10 mouse cellular contexts compared by ENCODE assay signal in the genomic region with DNA sequence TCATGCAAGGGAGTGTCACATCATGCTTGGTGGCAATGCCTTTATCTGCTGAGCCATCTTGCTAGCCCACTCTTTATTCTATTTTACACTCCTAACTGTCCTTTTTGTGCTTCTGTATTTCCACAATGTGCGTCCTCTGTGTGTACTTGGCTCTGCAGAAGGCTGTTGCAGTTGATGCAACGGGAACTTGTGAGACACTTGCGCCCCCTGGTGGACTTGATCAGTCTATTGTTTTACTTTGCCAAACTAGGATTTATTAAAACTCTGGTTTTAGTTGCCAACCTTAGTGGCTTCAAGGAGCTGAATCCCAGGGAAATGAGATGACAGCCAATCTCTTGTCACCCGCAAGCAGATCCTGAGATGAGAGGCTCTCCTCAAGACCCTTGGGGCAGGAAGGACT. TPM values are rescaled to one million over a fixed set of nuclear protein-coding genes. Genes with fewer than 3 reads are reported as not detected.
DNase-seq lines count a peak whose midpoint lies in the region; ATAC-seq and TF ChIP-seq lines count a peak whose summit lies in the region.
"Had no signal": no experiment of that assay in that cellular context is flagged by ENCODE, and none has a peak within 500 bp of the region (broad histone marks: within the 10 kb centered on the region; RNA-seq: fewer than 3 reads in every experiment).

No protein-coding gene starts in this region.

- DNase-seq in kidney, adult 18-20 months = peak; percentile 83
- peak; percentile 65 for DNase-seq in adrenal gland, adult 8-10 months
- peak; percentile 72 for DNase-seq in embryo, embryonic 11.5 days (ENCODE audit: low read depth, low spot score)
- DNase-seq in hindbrain, postnatal 0 days (ENCODE audit: low spot score) = peak; percentile 90
- DNase-seq in liver = peak; percentile 90
- DNase-seq in ovary, postnatal 36 days (ENCODE audit: low spot score) = peak; percentile 70
- peak; percentile 84 for DNase-seq in thymus, postnatal 0 days (ENCODE audit: low spot score)

- no peak overlapping the region for H3K27ac ChIP-seq in kidney, embryonic 14.5 days (ENCODE audit: low read depth, low read length)
- H3K27ac ChIP-seq in hindbrain, postnatal 0 days = no peak overlapping the region

- H3K4me3 ChIP-seq in kidney, embryonic 14.5 days (ENCODE audit: low read length) = no peak overlapping the region
- H3K4me3 ChIP-seq in hindbrain, postnatal 0 days (ENCODE audit: low read length) = no peak overlapping the region

- H3K9ac ChIP-seq in kidney, embryonic 14.5 days (ENCODE audit: low read depth, low read length) = no peak overlapping the region
- H3K9ac ChIP-seq in hindbrain, postnatal 0 days (replicated peaks; ENCODE audit: low read length) = no peak overlapping the region

- H3K36me3 ChIP-seq in kidney, embryonic 14.5 days (ENCODE audit: control insufficient read depth, insufficient read depth, low read length) = no peaks in the 10 kb centered on the region
- H3K36me3 ChIP-seq in hindbrain, postnatal 0 days (ENCODE audit: insufficient read depth, low read length) = no peaks in the 10 kb centered on the region

- H3K4me2 ChIP-seq in kidney, embryonic 14.5 days (replicated peaks; ENCODE audit: low read depth, low read length) = no peak overlapping the region
- H3K4me2 ChIP-seq in hindbrain, postnatal 0 days (ENCODE audit: low read depth, low read length) = no peak overlapping the region

- H3K4me1 ChIP-seq in kidney, embryonic 14.5 days (ENCODE audit: control insufficient read depth, insufficient read depth, low read length) = no peaks in the 10 kb centered on the region
- no peaks in the 10 kb centered on the region for H3K4me1 ChIP-seq in hindbrain, postnatal 0 days (ENCODE audit: insufficient read depth, low read length)

- peak; percentile 80 for TF ChIP-seq CTCF in hindbrain, postnatal 0 days (IDR thresholded peaks at IDR 0.05; ENCODE audit: low read depth)

- H3K9me3 ChIP-seq in kidney, embryonic 14.5 days (ENCODE audit: control insufficient read depth, low read length) = no peaks in the 10 kb centered on the region
- H3K9me3 ChIP-seq in hindbrain, postnatal 0 days (ENCODE audit: low read length) = no peaks in the 10 kb centered on the region

- 16% methylated on average over 4 of the region's 4 CpGs for WGBS in kidney, embryonic 14.5 days
- 16% methylated on average over 4 of the region's 4 CpGs for WGBS in hindbrain, postnatal 0 days

- H3K27me3 ChIP-seq in kidney, embryonic 14.5 days (ENCODE audit: control insufficient read depth, insufficient read depth, low read length) = no peaks in the 10 kb centered on the region
- no peaks in the 10 kb centered on the region for H3K27me3 ChIP-seq in hindbrain, postnatal 0 days (ENCODE audit: insufficient read depth, low read length)

- ATAC-seq in kidney, embryonic 14.5 days (ENCODE audit: low FRiP score, low TSS enrichment) = no peak
- ATAC-seq in hindbrain, postnatal 0 days = no peak

RNA-seq across cellular contexts. Expression of a gene that starts 2.0 kb away (rescaled TPM):
- polyA plus RNA-seq in kidney, embryonic 14.5 days (2014; fragmentation: Nextera tagmentation; extraction: Ambion mirVana) = 1.4 and 5.3 TPM in 2 replicates
- total RNA-seq in adrenal gland, adult 8-10 months (2022) = 10 to 100 TPM; 45.4 to 79.1 (median 67.8) TPM
- 0.52 TPM in 1 of 2 replicates, not detected in the other for total RNA-seq in hindbrain, postnatal 0 days (2014; rRNA removed)
- polyA plus RNA-seq in hindbrain, postnatal 0 days (2015; fragmentation: Nextera tagmentation; extraction: Ambion mirVana) = 2.2 and 3.0 TPM in 2 replicates
- 4.5 and 6.1 TPM in 2 replicates for polyA plus RNA-seq in thymus, postnatal 0 days (2015; fragmentation: Nextera tagmentation; extraction: Ambion mirVana)

RNA-seq across cellular contexts. Expression of a gene that starts 10.1 kb away (rescaled TPM):
- 518 and 527 TPM in 2 replicates for polyA plus RNA-seq in kidney, embryonic 14.5 days (2014; fragmentation: Nextera tagmentation; extraction: Ambion mirVana)
- total RNA-seq in adrenal gland, adult 8-10 months (2022) = 100 to 1,000 TPM; 366 to 409 (median 394) TPM
- 317 and 335 TPM in 2 replicates for total RNA-seq in hindbrain, postnatal 0 days (2014; rRNA removed)
- polyA plus RNA-seq in hindbrain, postnatal 0 days (2015; fragmentation: Nextera tagmentation; extraction: Ambion mirVana) = 575 and 599 TPM in 2 replicates
- 609 and 681 TPM in 2 replicates for polyA plus RNA-seq in thymus, postnatal 0 days (2015; fragmentation: Nextera tagmentation; extraction: Ambion mirVana)

RNA-seq across cellular contexts. Expression of a gene that starts 11.5 kb away (rescaled TPM):
- polyA plus RNA-seq in kidney, embryonic 14.5 days (2014; fragmentation: Nextera tagmentation; extraction: Ambion mirVana) = 0.34 TPM in 1 of 2 replicates, not detected in the other
- total RNA-seq in adrenal gland, adult 8-10 months (2022) = 1 to 10 TPM in 1 of 4 experiments, under 1 TPM in 3; 0.56 to 1.1 (median 0.77) TPM
- total RNA-seq in hindbrain, postnatal 0 days (2014; rRNA removed) = not detected in 2 replicates
- polyA plus RNA-seq in hindbrain, postnatal 0 days (2015; fragmentation: Nextera tagmentation; extraction: Ambion mirVana) = not detected in 2 replicates
- 10.3 and 13.9 TPM in 2 replicates for polyA plus RNA-seq in thymus, postnatal 0 days (2015; fragmentation: Nextera tagmentation; extraction: Ambion mirVana)
- polyA plus RNA-seq: stomach, embryonic 14.5 days had no signal

RNA-seq across cellular contexts. Expression of a gene that starts 33.5 kb away (rescaled TPM):
- polyA plus RNA-seq in kidney, embryonic 14.5 days (2014; fragmentation: Nextera tagmentation; extraction: Ambion mirVana) = not detected in 2 replicates
- not detected for total RNA-seq in adrenal gland, adult 8-10 months (2022)
- total RNA-seq in hindbrain, postnatal 0 days (2014; rRNA removed) = not detected in 2 replicates
- not detected in 2 replicates for polyA plus RNA-seq in hindbrain, postnatal 0 days (2015; fragmentation: Nextera tagmentation; extraction: Ambion mirVana)
- polyA plus RNA-seq in thymus, postnatal 0 days (2015; fragmentation: Nextera tagmentation; extraction: Ambion mirVana) = 0.42 TPM in 1 of 2 replicates, not detected in the other
- polyA plus RNA-seq: gonadal fat pad, adult 2 months; stomach, embryonic 14.5 days had no signal

RNA-seq across cellular contexts. Expression of a gene that starts 35.3 kb away (rescaled TPM):
- polyA plus RNA-seq in kidney, embryonic 14.5 days (2014; fragmentation: Nextera tagmentation; extraction: Ambion mirVana) = 214 and 223 TPM in 2 replicates
- 100 to 1,000 TPM; 235 to 340 (median 280) TPM for total RNA-seq in adrenal gland, adult 8-10 months (2022)
- total RNA-seq in hindbrain, postnatal 0 days (2014; rRNA removed) = 160 and 203 TPM in 2 replicates
- polyA plus RNA-seq in hindbrain, postnatal 0 days (2015; fragmentation: Nextera tagmentation; extraction: Ambion mirVana) = 285 and 291 TPM in 2 replicates
- 191 and 194 TPM in 2 replicates for polyA plus RNA-seq in thymus, postnatal 0 days (2015; fragmentation: Nextera tagmentation; extraction: Ambion mirVana)
